Mouse (Mus musculus) kidney, embryonic 15.5 days (tissue): ENCODE data around the gene Arid1a. TPM values are rescaled to one million over a fixed set of nuclear protein-coding genes. Genes with fewer than 3 reads are reported as not detected.

Experiments
- ATAC-seq: fragments of 200-750 bp; cut with Nextera tagmentation; replicated peaks from 2 replicates; pipeline ENCODE4 v1.8.0; 2017; ENCODE audit warnings: moderate TSS enrichment; ENCODE audit not compliant: low FRiP score
- H3K27ac ChIP-seq: fragments of 300-500 bp; sonication (generic); 2 replicates; pipeline ENCODE4 v1.5.1; 2015; ENCODE audit warnings: mild to moderate bottlenecking, inconsistent platforms
- H3K27me3 ChIP-seq: fragments of 300-500 bp; sonication (generic); 2 replicates; pipeline ENCODE4 v1.6.1; 2015; ENCODE audit warnings: inconsistent platforms
- H3K36me3 ChIP-seq: fragments of 300-500 bp; sonication (generic); 2 replicates; pipeline ENCODE4 v1.6.1; 2015; ENCODE audit warnings: inconsistent platforms
- H3K4me1 ChIP-seq: fragments of 300-500 bp; sonication (generic); 2 replicates; pipeline ENCODE4 v1.6.1; 2015; ENCODE audit warnings: inconsistent platforms
- H3K4me2 ChIP-seq: fragments of 300-500 bp; sonication (generic); 2 replicates; pipeline ENCODE4 v1.6.1; 2015; ENCODE audit warnings: moderate library complexity, mild to moderate bottlenecking, inconsistent platforms
- H3K4me3 ChIP-seq: fragments of 300-500 bp; sonication (generic); replicated peaks from 2 replicates; pipeline ENCODE4 v1.5.1; 2015; ENCODE audit warnings: mild to moderate bottlenecking, inconsistent platforms
- H3K9ac ChIP-seq: fragments of 300-500 bp; sonication (generic); 2 replicates; pipeline ENCODE4 v1.6.1; 2015; ENCODE audit warnings: mild to moderate bottlenecking, inconsistent platforms
- H3K9me3 ChIP-seq: fragments of 300-500 bp; sonication (generic); replicated peaks from 2 replicates; pipeline ENCODE4 v1.6.1; 2016; ENCODE audit warnings: inconsistent platforms
- WGBS: fragments of 180-500 bp; shearing (Covaris S2); methylation state at CpG from one replicate; pipeline ENCODE4 v1.1.7; 2015; ENCODE audit warnings: mixed read lengths; 5-methylcytosine and 5-hydroxymethylcytosine counted together
- polyA plus RNA-seq: library from polyadenylated mRNA; unstranded; fragments of >200 nt; fragmentation: Nextera tagmentation; extraction: Ambion mirVana; gene quantifications from 2 replicates; pipeline ENCODE4 v1.2.1, GENCODE M21; 2015

Gene Arid1a
- 33.5 and 36.1 TPM in 2 replicates for polyA plus RNA-seq

- peak within 1 kb of the TSS; percentile 79 for H3K4me3 ChIP-seq
- H3K4me2 ChIP-seq, result peak within 1 kb of the TSS; percentile 93
- H3K36me3 ChIP-seq, result no peaks in the 10 kb centered on the region
- H3K9ac ChIP-seq, result peak within 1 kb of the TSS; percentile 76
- under 1% methylated on average over 40 of the region's 40 CpGs for WGBS
- H3K9me3 ChIP-seq, result no peaks in the 10 kb centered on the region
- peaks cover 21% of the 10 kb centered on the region for H3K4me1 ChIP-seq
- no peaks in the 10 kb centered on the region for H3K27me3 ChIP-seq
- ATAC-seq, result peak; percentile 72
- peak within 1 kb of the TSS; percentile 100 for H3K27ac ChIP-seq
These were observed at the start of gene Arid1a for GRCm38 (mm10) chr4:133756514-133757268. Arid1a (minus strand) TSS chr4:133756769.

DNA sequence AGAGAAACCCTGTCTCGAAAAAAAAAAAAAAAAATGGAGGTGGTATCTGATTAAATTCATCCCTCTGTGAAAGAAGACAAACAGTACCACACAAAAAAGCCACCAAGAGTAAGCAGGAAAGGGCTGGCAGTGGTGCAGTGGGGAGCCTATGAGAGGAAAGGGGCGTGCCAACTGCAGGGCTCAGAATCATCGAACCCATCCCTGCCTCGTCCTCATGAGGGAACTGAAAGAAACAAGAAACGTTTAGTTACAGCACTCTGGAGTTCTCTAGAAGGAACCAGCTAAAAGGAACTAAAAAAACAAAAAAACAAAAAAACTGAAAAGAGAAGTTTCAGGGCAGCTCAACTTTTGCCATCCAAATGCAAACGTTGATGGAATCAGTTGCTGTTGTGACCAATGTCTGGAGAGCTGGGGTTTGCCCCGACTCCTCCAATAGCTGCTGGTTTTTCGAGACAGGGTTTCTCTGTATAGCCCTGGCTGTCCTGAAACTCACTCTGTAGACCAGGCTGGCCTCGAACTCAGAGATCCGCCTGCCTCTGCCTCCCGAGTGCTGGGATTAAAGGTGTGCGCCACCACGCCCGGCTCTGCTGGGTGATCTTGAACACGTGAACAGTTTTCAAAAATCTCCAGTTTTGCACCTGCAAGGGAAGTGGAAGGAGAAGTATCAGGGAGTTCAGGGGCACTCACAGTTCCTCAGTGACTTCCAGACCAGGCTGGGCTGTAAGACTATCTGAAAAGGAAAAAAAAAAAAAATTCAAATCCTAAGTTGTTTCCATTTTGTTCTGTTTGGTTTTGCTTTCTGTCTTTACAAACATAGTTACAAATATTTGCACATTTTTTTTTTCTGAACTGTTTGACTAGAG is 48.1 kb upstream of the Arid1a start:
- WGBS, result 77% methylated on average over 15 of the region's 15 CpGs
- no peak overlapping the region for H3K9ac ChIP-seq

GRCm38 (mm10) chr4:133800589-133800988 is 44.0 kb upstream of the Arid1a start:
- H3K27ac ChIP-seq, result no peak overlapping the region
- H3K4me3 ChIP-seq, result no peak overlapping the region
- H3K4me1 ChIP-seq, result no peaks in the 10 kb centered on the region

More for the DNA sequence above, 48.1 kb upstream of the Arid1a start:
- no peaks in the 10 kb centered on the region for H3K4me1 ChIP-seq
- ATAC-seq, result no peak
- no peak overlapping the region for H3K4me3 ChIP-seq
- no peaks in the 10 kb centered on the region for H3K36me3 ChIP-seq
- no peak overlapping the region for H3K27ac ChIP-seq
- no peaks in the 10 kb centered on the region for H3K27me3 ChIP-seq
- H3K4me2 ChIP-seq, result no peak overlapping the region
- H3K9me3 ChIP-seq, result no peaks in the 10 kb centered on the region

DNA sequence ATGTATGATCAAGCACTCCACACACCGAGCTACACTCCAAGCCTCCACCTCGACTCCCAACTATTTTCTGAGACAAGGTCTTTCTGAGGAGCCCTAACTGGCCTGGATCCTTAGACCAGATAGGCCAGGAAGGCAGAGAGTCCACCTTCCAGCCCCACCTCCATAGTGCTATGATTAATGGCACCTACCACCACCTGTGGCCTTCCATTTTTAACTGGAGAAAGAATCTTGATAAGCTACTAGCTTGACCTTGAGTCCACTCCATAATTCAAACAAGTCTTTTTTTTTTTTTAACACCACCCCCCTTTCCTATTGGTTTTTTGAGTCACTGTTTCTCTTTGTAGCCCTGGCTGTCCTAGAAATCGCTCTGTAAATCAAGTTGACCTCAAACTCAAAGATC is 36.7 kb upstream of the Arid1a start:
- H3K4me1 ChIP-seq, result no peaks in the 10 kb centered on the region
- H3K27me3 ChIP-seq, result no peaks in the 10 kb centered on the region
- no peak for ATAC-seq
- H3K27ac ChIP-seq, result no peak overlapping the region
- WGBS, result 87% methylated on average over 3 of the region's 3 CpGs
- H3K4me3 ChIP-seq, result no peak overlapping the region
- no peaks in the 10 kb centered on the region for H3K36me3 ChIP-seq
- no peak overlapping the region for H3K4me2 ChIP-seq
- H3K9me3 ChIP-seq, result no peaks in the 10 kb centered on the region
- no peak overlapping the region for H3K9ac ChIP-seq

More at GRCm38 (mm10) chr4:133800589-133800988, 44.0 kb upstream of the Arid1a start:
- Histone ChIP-seq H3K9me3 (no peaks in the 10 kb centered on the region), H3K36me3 (no peaks in the 10 kb centered on the region), H3K9ac (no peak overlapping the region), H3K27me3 (no peaks in the 10 kb centered on the region), H3K4me2 (no peak overlapping the region)
- WGBS, result 34% methylated on average over 4 of the region's 6 CpGs
- ATAC-seq, result no peak

DNA sequence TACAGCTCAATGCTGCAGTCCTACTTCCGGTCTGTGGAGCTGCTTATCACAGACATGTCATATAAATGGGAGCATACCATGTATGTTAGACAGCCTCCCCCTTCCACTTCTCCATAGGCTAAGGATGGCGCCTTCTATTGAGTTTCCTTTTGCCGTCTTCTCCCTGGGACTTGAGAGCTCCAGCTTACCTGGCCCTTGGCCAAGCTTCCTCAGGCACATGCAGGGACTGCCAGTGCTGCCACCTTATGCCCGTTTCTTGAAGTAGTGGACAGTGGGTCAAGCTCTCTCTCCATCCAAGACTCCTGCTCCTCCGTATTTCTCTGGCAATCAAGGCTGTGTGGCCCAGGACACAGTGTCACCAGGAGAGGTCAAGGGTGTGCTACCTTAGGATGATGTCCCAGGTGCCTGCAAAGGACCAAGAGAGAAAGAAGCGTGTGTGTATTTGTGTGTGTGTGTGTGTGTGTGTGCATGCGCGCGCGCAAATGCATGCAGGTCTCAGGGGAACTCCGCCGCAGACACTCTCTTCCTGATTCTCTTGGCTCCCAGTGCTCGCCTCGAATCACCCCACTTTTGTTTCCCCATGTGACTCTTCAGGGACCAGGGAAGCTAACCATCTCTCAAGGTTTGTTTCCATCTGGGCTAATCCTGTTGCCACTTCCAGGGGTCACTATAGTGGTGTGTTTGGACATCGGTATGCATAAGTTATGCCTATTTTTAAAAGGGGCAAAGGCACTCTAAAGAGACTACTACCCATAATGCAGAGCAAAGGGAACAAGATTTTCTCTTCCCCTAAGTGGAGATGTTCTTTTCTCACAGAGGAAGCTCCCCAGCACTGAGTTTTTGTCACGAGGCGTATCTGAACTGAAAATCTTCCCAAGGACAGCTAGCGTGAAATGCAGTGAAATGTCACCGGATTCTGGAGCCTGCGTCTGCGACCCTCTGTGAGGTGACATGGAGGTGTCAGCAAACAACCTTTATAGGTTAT is 18.3 kb upstream of the Arid1a start:
- no peaks in the 10 kb centered on the region for H3K27me3 ChIP-seq
- H3K36me3 ChIP-seq, result no peaks in the 10 kb centered on the region
- H3K4me2 ChIP-seq, result no peak overlapping the region
- H3K9ac ChIP-seq, result no peak overlapping the region
- H3K9me3 ChIP-seq, result no peaks in the 10 kb centered on the region
- no peak overlapping the region for H3K4me3 ChIP-seq
- H3K27ac ChIP-seq, result no peak overlapping the region
- ATAC-seq, result no peak
- WGBS, result 80% methylated on average over 21 of the region's 21 CpGs
- no peaks in the 10 kb centered on the region for H3K4me1 ChIP-seq

- Histone ChIP-seq H3K9ac (no peak overlapping the region), H3K4me1 (no peaks in the 10 kb centered on the region), H3K9me3 (no peaks in the 10 kb centered on the region), H3K36me3 (no peaks in the 10 kb centered on the region), H3K4me3 (no peak overlapping the region), H3K4me2 (no peak overlapping the region), H3K27me3 (no peaks in the 10 kb centered on the region), H3K27ac (no peak overlapping the region)
- 75% methylated on average over 3 of the region's 3 CpGs for WGBS
- ATAC-seq, result no peak
These were observed 12.6 kb upstream of the Arid1a start for GRCm38 (mm10) chr4:133769157-133769556.

GRCm38 (mm10) chr4:133763112-133763511 is 6.5 kb upstream of the Arid1a start:
- H3K27ac ChIP-seq, result no peak overlapping the region
- H3K9me3 ChIP-seq, result no peaks in the 10 kb centered on the region
- H3K9ac ChIP-seq, result no peak overlapping the region
- 79% methylated on average over 6 of the region's 6 CpGs for WGBS
- H3K36me3 ChIP-seq, result no peaks in the 10 kb centered on the region
- H3K4me1 ChIP-seq, result no peaks in the 10 kb centered on the region
- no peak overlapping the region for H3K4me3 ChIP-seq
- H3K4me2 ChIP-seq, result no peak overlapping the region
- no peaks in the 10 kb centered on the region for H3K27me3 ChIP-seq
- no peak for ATAC-seq

DNA sequence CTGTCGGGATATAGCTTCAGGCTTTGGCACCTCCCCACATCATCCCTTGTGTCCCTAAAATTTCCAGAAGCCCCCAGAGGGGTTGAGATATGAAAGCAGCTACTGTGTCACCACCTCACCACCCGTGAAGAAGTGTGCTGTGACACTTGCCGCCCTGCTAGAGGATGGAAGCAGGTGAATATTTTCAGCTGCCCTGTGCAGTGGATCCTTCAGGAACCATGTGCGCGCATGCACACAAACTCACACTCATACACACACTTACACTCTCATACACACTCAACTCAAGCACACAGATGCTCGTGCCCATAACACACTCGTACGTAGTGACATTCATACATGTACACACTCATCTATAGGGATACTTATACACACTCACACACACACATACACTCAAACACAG is 3.1 kb upstream of the Arid1a start:
- ATAC-seq, result no peak
- H3K4me2 ChIP-seq, result no peak overlapping the region
- H3K36me3 ChIP-seq, result no peaks in the 10 kb centered on the region
- 82% methylated on average over 8 of the region's 8 CpGs for WGBS
- no peak overlapping the region for H3K9ac ChIP-seq
- H3K4me1 ChIP-seq, result peaks cover 19% of the 10 kb centered on the region
- no peaks in the 10 kb centered on the region for H3K9me3 ChIP-seq
- no peak overlapping the region for H3K4me3 ChIP-seq
- H3K27me3 ChIP-seq, result no peaks in the 10 kb centered on the region
- no peak overlapping the region for H3K27ac ChIP-seq

DNA sequence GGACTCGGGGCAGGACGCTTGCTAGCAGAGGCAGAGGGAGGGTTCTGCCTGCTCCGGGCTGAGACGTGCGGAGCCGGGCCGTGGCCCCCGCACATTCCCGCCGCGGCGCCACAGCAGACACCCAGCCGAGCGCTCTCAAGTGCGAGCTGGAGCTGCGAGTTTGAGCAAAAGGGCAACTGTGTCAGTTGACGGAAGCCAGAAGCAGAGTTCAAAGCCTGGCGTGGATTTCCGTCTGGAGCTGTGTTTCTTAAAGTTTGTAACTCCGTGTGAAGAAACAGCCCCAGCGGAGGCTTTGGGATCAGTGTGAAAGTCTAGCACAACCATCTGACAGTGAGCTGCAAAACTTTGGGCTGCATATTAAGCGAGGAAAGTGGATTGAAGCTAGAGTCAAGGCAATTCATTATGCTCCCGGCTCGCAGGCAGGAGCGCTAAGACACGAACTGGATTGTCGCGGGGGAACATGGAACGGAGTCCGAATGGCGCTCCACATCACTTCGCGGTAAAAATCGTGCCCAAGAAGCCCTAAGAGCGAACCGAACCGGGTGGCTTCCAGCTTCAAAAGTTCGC is 783 bp upstream of the Arid1a start:
- Histone ChIP-seq H3K9ac (peak overlapping the region; percentile 76), H3K9me3 (no peaks in the 10 kb centered on the region), H3K4me1 (peaks cover 21% of the 10 kb centered on the region), H3K4me3 (peak overlapping the region; percentile 79), H3K27me3 (no peaks in the 10 kb centered on the region), H3K36me3 (no peaks in the 10 kb centered on the region), H3K27ac (peak overlapping the region; percentile 100), H3K4me2 (peak overlapping the region; percentile 93)
- peak; percentile 48 for ATAC-seq
- WGBS, result under 1% methylated on average over 38 of the region's 38 CpGs

- H3K9ac ChIP-seq, result peak overlapping the region; percentile 76
- no peak for ATAC-seq
- WGBS, result 2% methylated on average over 11 of the region's 11 CpGs
- no peaks in the 10 kb centered on the region for H3K36me3 ChIP-seq
- H3K27me3 ChIP-seq, result no peaks in the 10 kb centered on the region
- peak overlapping the region; percentile 79 for H3K4me3 ChIP-seq
- peak overlapping the region; percentile 100 for H3K27ac ChIP-seq
- H3K4me2 ChIP-seq, result peak overlapping the region; percentile 93
- H3K4me1 ChIP-seq, result peaks cover 25% of the 10 kb centered on the region
- no peaks in the 10 kb centered on the region for H3K9me3 ChIP-seq
These were observed 653 bp downstream of the Arid1a start for GRCm38 (mm10) chr4:133755861-133756371.
